ENCODE assay signal across 8 mouse cellular contexts in the genomic region with DNA sequence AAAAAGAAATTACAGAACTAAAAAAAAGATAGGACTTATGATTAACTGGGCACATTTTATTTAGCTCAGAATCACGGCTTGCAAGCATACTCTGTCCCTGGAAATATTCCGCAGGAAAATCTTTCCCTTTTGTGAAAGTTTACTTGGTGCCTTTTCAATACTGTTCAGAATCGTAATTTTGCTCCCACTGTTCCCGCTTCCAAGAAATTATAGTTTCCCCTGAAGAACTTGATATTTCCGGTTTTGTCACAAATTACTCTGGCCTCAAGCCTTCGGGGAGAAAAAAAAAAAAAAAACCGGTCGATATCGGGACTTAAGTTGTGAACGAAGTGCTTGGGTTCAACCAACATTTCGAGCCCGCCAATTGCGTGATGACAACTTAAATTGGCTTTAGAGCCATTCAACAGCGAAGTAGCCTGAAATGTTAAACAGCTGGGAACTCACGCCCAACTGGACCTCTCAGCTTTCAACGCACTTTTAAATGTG.
DNase-seq lines count a peak whose midpoint lies in the region; ATAC-seq and TF ChIP-seq lines count a peak whose summit lies in the region.

No protein-coding gene starts in this region.

- peak overlapping the region; percentile 69 for H3K4me2 ChIP-seq in forebrain, embryonic 14.5 days (ENCODE audit: low read length)

- TF ChIP-seq CTCF in cerebellum, adult 2 months (IDR thresholded peaks at IDR 0.05; ENCODE audit: borderline replicate concordance, insufficient read depth, low read depth, low read length) = no peak
- no peak for TF ChIP-seq CTCF in G1E (IDR thresholded peaks at IDR 0.05; ENCODE audit: low read depth, low read length)

- H3K27ac ChIP-seq in cerebellum, adult 2 months (ENCODE audit: insufficient read depth, low read length) = peak overlapping the region; percentile 3; the same call in 1 of the 2 replicates
- no peak overlapping the region for H3K27ac ChIP-seq in forebrain, embryonic 14.5 days (ENCODE audit: low read depth, low read length)
- H3K27ac ChIP-seq in macrophage = peak overlapping the region; percentile 13; the same call in 1 of the 2 replicates

- peak overlapping the region; percentile 57 for H3K9ac ChIP-seq in forebrain, embryonic 14.5 days (ENCODE audit: low read length)

- ATAC-seq in G1E (ENCODE audit: extremely low read depth, insufficient number of reproducible peaks, low FRiP score, poor library complexity, severe bottlenecking) = 0 out of 2 replicates have a peak, but pooled peaks have one; percentile 22
- ATAC-seq in forebrain, embryonic 14.5 days = no peak; the same call in 1 of the 2 replicates

- H3K9me3 ChIP-seq in G1E (replicated peaks) = no peaks in the 10 kb centered on the region
- H3K9me3 ChIP-seq in forebrain, embryonic 14.5 days (replicated peaks; ENCODE audit: control insufficient read depth, low read length) = no peaks in the 10 kb centered on the region

- H3K4me1 ChIP-seq in cerebellum, adult 2 months (ENCODE audit: control insufficient read depth, insufficient read depth, low read length) = no peaks in the 10 kb centered on the region
- peaks cover 11% of the 10 kb centered on the region for H3K4me1 ChIP-seq in G1E (ENCODE audit: insufficient read depth, low read depth, low read length)
- H3K4me1 ChIP-seq in forebrain, embryonic 14.5 days (ENCODE audit: control insufficient read depth, insufficient read depth, low read length) = peaks cover 2% of the 10 kb centered on the region; the same call in 1 of the 2 replicates

- peak in 1 of 2 experiments; percentile 19 for DNase-seq in cerebellum, adult 2 months
- no peak for DNase-seq in cerebellum, adult 11 months
- DNase-seq in G1E (ENCODE audit: low spot score) = no peak
- peak; percentile 65 for DNase-seq in forebrain, embryonic 14.5 days (ENCODE audit: low spot score)
- DNase-seq in kidney, adult 8-10 months = peak; percentile 6 to 19
- DNase-seq in right cerebral cortex, adult 18-20 months = no peak
- DNase-seq in layer of hippocampus, adult 18-20 months (ENCODE audit: low spot score in 2 of 2) = no peak

- no peak for TF ChIP-seq POLR2A in cerebellum, adult 2 months (IDR thresholded peaks at IDR 0.05; ENCODE audit: borderline replicate concordance, insufficient read depth, low read length)

- under 1% methylated on average over 16 of the region's 16 CpGs for WGBS in cerebellum, adult 2 months
- WGBS in forebrain, embryonic 14.5 days = under 1% methylated on average over 16 of the region's 16 CpGs
- 1% methylated on average over 16 of the region's 16 CpGs for WGBS in macrophage (ENCODE audit: missing documents)

- H3K4me3 ChIP-seq in cerebellum, adult 2 months (replicated peaks; ENCODE audit: insufficient read depth, low read depth, low read length) = peak overlapping the region; percentile 91
- peak overlapping the region; percentile 60; the same call in 1 of the 2 replicates for H3K4me3 ChIP-seq in G1E (ENCODE audit: low read depth, low read length)
- H3K4me3 ChIP-seq in forebrain, embryonic 14.5 days (ENCODE audit: low read depth, low read length) = peak overlapping the region; percentile 50
- H3K4me3 ChIP-seq in macrophage (ENCODE audit: inconsistent target) = peak overlapping the region; percentile 83

- no peaks in the 10 kb centered on the region for H3K79me2 ChIP-seq in macrophage (ENCODE audit: inconsistent target)

- H3K27me3 ChIP-seq in cerebellum, adult 2 months (ENCODE audit: control insufficient read depth, insufficient read depth, low read length) = no peaks in the 10 kb centered on the region
- H3K27me3 ChIP-seq in G1E (ENCODE audit: insufficient read depth, low read length) = peaks cover 23% of the 10 kb centered on the region
- H3K27me3 ChIP-seq in forebrain, embryonic 14.5 days (replicated peaks; ENCODE audit: control insufficient read depth, insufficient read depth, low read length) = peaks cover 3% of the 10 kb centered on the region; the same call in 1 of the 2 replicates

- no peaks in the 10 kb centered on the region for H3K36me3 ChIP-seq in G1E (replicated peaks)
- no peaks in the 10 kb centered on the region for H3K36me3 ChIP-seq in forebrain, embryonic 14.5 days (ENCODE audit: control insufficient read depth, insufficient read depth, low read length)
- H3K36me3 ChIP-seq in macrophage (ENCODE audit: inconsistent target) = no peaks in the 10 kb centered on the region

Comparison
In these comparisons a context has a peak if more than half of its experiments do, and no peak if none do; other contexts are left out.
1. DNase-seq: peak in forebrain, embryonic 14.5 days (single experiment) and kidney, adult 8-10 months (2 of 2); none in cerebellum, adult 11 months (single experiment), G1E (single experiment), right cerebral cortex, adult 18-20 months (single experiment) and layer of hippocampus, adult 18-20 months (0 of 2).
2. Peak in every context shown above with its lines, with median percentiles within 50 percentile points of each other: H3K4me3 ChIP-seq.